Mouse (Mus musculus) midbrain, embryonic 14.5 days (tissue): ENCODE measurements around the gene Map3k20. TPM values are rescaled to one million over a fixed set of nuclear protein-coding genes. Genes with fewer than 3 reads are reported as not detected.

Source experiments
- ATAC-seq: fragments of 200-750 bp; cut with Nextera tagmentation; 2 replicates; pipeline ENCODE4 v1.8.0; 2017; ENCODE audit warnings: moderate number of reproducible peaks, moderate library complexity; ENCODE audit not compliant: low FRiP score, low TSS enrichment
- DNase-seq: peaks from one replicate; pipeline ENCODE4 v3.0.0-alpha.2; 2015
- H3K27ac ChIP-seq: fragments of 300-500 bp; sonication (generic); replicated peaks from 2 replicates; pipeline ENCODE4 v1.5.1; 2014; ENCODE audit warnings: mild to moderate bottlenecking, low read depth, low read length, moderate library complexity
- H3K27me3 ChIP-seq: fragments of 300-500 bp; sonication (generic); 2 replicates; pipeline ENCODE4 v1.6.1; 2014; ENCODE audit warnings: low read length, control low read depth, mixed read lengths; ENCODE audit not compliant: control insufficient read depth, insufficient read depth
- H3K36me3 ChIP-seq: fragments of 300-500 bp; sonication (generic); 2 replicates; pipeline ENCODE4 v1.6.1; 2014; ENCODE audit warnings: low read length, control low read depth; ENCODE audit not compliant: control insufficient read depth, insufficient read depth
- H3K4me1 ChIP-seq: fragments of 300-500 bp; sonication (generic); 2 replicates; pipeline ENCODE4 v1.6.1; 2014; ENCODE audit warnings: mild to moderate bottlenecking, antibody characterized with exemption, low read length, control low read depth; ENCODE audit not compliant: control insufficient read depth, insufficient read depth
- H3K4me2 ChIP-seq: fragments of 300-500 bp; sonication (generic); 2 replicates; pipeline ENCODE4 v1.6.1; 2014; ENCODE audit warnings: mild to moderate bottlenecking, low read length, moderate library complexity
- H3K4me3 ChIP-seq: fragments of 300-500 bp; sonication (generic); replicated peaks from 2 replicates; pipeline ENCODE4 v1.5.1; 2014; ENCODE audit warnings: low read depth, low read length
- H3K9ac ChIP-seq: fragments of 300-500 bp; sonication (generic); replicated peaks from 2 replicates; pipeline ENCODE4 v1.6.1; 2014; ENCODE audit warnings: mild to moderate bottlenecking, low read length, moderate library complexity
- H3K9me3 ChIP-seq: fragments of 300-500 bp; sonication (generic); 2 replicates; pipeline ENCODE4 v1.6.1; 2016; ENCODE audit warnings: low read length, control low read depth, mixed read lengths; ENCODE audit not compliant: control insufficient read depth
- WGBS: fragments of 180-500 bp; shearing (Covaris S2); extraction: QIAGEN DNeasy Blood & Tissue Kit; methylation state at CpG from one replicate; pipeline ENCODE4 v1.1.7; 2014; 5-methylcytosine and 5-hydroxymethylcytosine counted together
- polyA plus RNA-seq: library from polyadenylated mRNA; unstranded; fragments of >200 nt; fragmentation: Nextera tagmentation; extraction: Ambion mirVana; gene quantifications from 2 replicates; pipeline ENCODE4 v1.2.1, GENCODE M21; 2014

The Map3k20 gene
- polyA plus RNA-seq, 1 experiment from 2014 or later, result 6.6 TPM

DNA sequence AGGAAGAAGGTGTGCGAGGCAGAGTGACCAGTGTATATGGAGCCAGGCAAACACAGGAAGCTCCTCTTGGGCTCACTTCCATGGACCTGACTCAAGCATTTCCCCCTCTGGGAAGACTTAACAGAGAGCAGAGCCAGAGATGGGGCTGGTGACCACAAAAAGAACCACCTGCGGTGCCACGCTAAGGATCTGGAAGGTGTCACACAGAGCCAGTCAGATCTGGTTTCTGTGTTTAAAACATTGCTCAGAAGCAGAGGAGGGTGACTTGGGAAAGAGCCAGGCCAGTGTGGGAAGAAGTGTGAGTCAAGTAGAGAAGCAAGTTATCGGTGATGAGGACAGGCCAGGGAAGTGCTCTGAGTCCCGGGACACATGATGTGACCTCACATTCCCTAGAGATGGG is 135.1 kb downstream of the Map3k20 start:
- no peaks in the 10 kb centered on the region for H3K27me3 ChIP-seq
- no peak overlapping the region for H3K9ac ChIP-seq
- no peak for ATAC-seq
- H3K4me2 ChIP-seq, result no peak overlapping the region
- no peak overlapping the region for H3K27ac ChIP-seq
- no peaks in the 10 kb centered on the region for H3K9me3 ChIP-seq
- 89% methylated on average over 5 of the region's 5 CpGs for WGBS
- no peak for DNase-seq
- H3K4me1 ChIP-seq, result peaks cover 16% of the 10 kb centered on the region
- no peak overlapping the region for H3K4me3 ChIP-seq
- no peaks in the 10 kb centered on the region for H3K36me3 ChIP-seq

- no peaks in the 10 kb centered on the region for H3K9me3 ChIP-seq
- DNase-seq (no peak), ATAC-seq (no peak)
- no peak overlapping the region for H3K4me3 ChIP-seq
- H3K36me3 ChIP-seq, result no peaks in the 10 kb centered on the region
- no peak overlapping the region for H3K27ac ChIP-seq
- no peak overlapping the region for H3K4me2 ChIP-seq
- H3K4me1 ChIP-seq, result peaks cover 39% of the 10 kb centered on the region
- H3K27me3 ChIP-seq, result no peaks in the 10 kb centered on the region
- no peak overlapping the region for H3K9ac ChIP-seq
- 89% methylated on average over 7 of the region's 7 CpGs for WGBS
These were observed 139.2 kb downstream of the Map3k20 start for GRCm38 (mm10) chr2:72424656-72425055.

DNA sequence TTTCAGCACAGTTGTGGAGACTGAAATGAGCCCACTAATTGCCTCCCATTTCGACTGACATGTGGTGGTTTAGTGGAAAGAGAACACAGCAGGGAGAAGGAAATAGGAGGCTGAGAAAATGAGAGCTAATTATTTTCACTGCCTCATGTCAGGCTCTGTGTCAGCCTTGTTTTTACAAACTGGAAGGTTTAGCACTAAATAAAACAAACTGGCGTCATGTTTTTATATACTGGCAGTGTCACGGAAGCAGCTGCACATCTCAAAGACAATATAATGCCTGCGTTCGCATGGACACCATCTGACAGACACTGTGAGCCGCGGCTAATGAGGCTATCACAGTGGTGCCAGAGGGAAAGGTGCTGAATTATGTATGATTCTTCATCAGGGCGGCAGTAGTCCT is 141.3 kb downstream of the Map3k20 start:
- DNase-seq, result peak; percentile 87
- no peaks in the 10 kb centered on the region for H3K36me3 ChIP-seq
- peak overlapping the region; percentile 12; the same call in 1 of the 2 replicates for H3K4me3 ChIP-seq
- no peaks in the 10 kb centered on the region for H3K9me3 ChIP-seq
- peak; percentile 93 for ATAC-seq
- 5% methylated on average over 8 of the region's 8 CpGs for WGBS
- H3K27me3 ChIP-seq, result no peaks in the 10 kb centered on the region
- H3K4me1 ChIP-seq, result peaks cover 39% of the 10 kb centered on the region
- peak overlapping the region; percentile 80 for H3K27ac ChIP-seq
- H3K9ac ChIP-seq, result peak overlapping the region; percentile 34
- peak overlapping the region; percentile 49 for H3K4me2 ChIP-seq

DNA sequence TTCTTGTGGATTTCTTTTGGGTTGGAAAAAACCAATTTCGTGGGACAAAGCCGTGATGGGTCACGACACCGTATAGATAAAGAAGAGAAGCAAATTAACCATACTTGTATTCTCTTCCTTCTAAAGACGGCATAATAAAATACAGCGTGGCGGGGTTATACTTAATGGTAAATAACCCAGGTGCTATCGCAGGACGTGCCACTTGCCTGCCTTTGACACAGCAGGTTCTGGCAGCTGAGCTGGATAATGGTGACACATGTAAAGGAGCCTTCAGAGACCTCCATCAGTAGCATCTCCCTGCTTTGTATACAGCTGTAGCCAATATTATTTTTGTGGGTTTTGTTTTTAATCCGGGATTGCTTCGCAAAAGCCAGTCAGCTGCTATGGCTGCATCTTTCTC is 141.9 kb downstream of the Map3k20 start:
- WGBS, result 18% methylated on average over 11 of the region's 11 CpGs
- Histone ChIP-seq H3K4me2 (peak overlapping the region; percentile 49), H3K9ac (peak overlapping the region; percentile 34), H3K36me3 (no peaks in the 10 kb centered on the region), H3K9me3 (no peaks in the 10 kb centered on the region), H3K4me1 (peaks cover 39% of the 10 kb centered on the region), H3K27ac (peak overlapping the region; percentile 80), H3K4me3 (peak overlapping the region; percentile 12), H3K27me3 (no peaks in the 10 kb centered on the region)
- peak; percentile 73 for DNase-seq
- ATAC-seq, result peak; percentile 62; the same call in 1 of the 2 replicates

GRCm38 (mm10) chr2:72438941-72439533 is 153.6 kb downstream of the Map3k20 start:
- DNase-seq, result no peak
- no peak overlapping the region for H3K4me3 ChIP-seq
- no peak for ATAC-seq
- H3K9ac ChIP-seq, result no peak overlapping the region
- WGBS, result 74% methylated on average over 8 of the region's 8 CpGs
- H3K4me2 ChIP-seq, result no peak overlapping the region
- H3K27ac ChIP-seq, result no peak overlapping the region
- no peaks in the 10 kb centered on the region for H3K36me3 ChIP-seq
- H3K27me3 ChIP-seq, result no peaks in the 10 kb centered on the region
- no peaks in the 10 kb centered on the region for H3K4me1 ChIP-seq
- H3K9me3 ChIP-seq, result no peaks in the 10 kb centered on the region

GRCm38 (mm10) chr2:72441010-72441409 is 155.6 kb downstream of the Map3k20 start:
- Histone ChIP-seq H3K4me1 (no peaks in the 10 kb centered on the region), H3K4me3 (no peak overlapping the region), H3K9me3 (no peaks in the 10 kb centered on the region), H3K36me3 (no peaks in the 10 kb centered on the region), H3K4me2 (no peak overlapping the region), H3K27me3 (no peaks in the 10 kb centered on the region), H3K27ac (0 out of 2 replicates have a peak overlapping the region, but pooled peaks have one; percentile 1), H3K9ac (no peak overlapping the region)
- 51% methylated on average over 9 of the region's 9 CpGs for WGBS
- DNase-seq (peak; percentile 79), ATAC-seq (peak; percentile 34; the same call in 1 of the 2 replicates)

DNA sequence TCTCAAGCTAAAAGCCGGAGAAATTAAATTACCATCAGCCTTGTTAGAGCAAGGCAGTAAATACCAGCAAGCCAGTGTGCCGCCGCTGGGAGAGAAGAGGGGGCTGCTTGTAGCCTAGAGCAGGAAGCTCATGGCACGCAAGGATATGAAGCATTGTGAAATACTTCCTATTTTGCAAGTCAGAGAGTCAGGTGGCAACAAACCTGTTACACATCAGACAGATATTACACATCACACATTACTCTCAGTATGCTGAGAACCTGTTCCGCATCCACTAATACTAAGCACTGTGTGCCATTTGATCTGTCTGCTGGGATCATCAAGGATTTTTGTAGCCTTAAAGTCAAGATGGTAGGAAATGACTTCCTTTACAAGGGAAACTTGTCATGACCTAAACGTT is 157.4 kb downstream of the Map3k20 start:
- no peak overlapping the region for H3K4me2 ChIP-seq
- no peak for DNase-seq
- no peaks in the 10 kb centered on the region for H3K27me3 ChIP-seq
- no peaks in the 10 kb centered on the region for H3K36me3 ChIP-seq
- WGBS, result 97% methylated on average over 6 of the region's 6 CpGs
- H3K9me3 ChIP-seq, result no peaks in the 10 kb centered on the region
- no peak overlapping the region for H3K9ac ChIP-seq
- ATAC-seq, result no peak
- H3K4me1 ChIP-seq, result no peaks in the 10 kb centered on the region
- no peak overlapping the region for H3K4me3 ChIP-seq
- H3K27ac ChIP-seq, result no peak overlapping the region

DNA sequence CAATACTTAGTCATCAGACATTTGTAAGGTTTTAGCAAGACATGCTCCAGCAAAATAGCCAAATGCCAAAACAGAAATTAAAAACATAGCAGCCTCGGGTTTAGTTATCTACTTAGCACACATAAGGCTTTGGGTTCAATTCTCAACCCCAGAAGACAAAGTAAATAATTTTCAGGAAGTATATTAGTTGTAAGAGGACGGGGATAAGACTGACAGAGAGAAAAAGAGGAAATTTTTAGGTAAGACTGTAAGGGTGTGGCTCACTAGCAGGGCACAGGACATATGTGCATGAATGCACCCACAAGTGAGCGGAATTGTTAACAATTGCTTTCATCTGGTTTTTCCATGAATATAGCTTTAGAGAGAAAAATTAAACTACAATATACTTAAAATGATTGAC is 158.5 kb downstream of the Map3k20 start:
- no peak for DNase-seq
- WGBS, result 90% methylated on average over 3 of the region's 3 CpGs
- ATAC-seq, result no peak
- Histone ChIP-seq H3K36me3 (no peaks in the 10 kb centered on the region), H3K4me1 (no peaks in the 10 kb centered on the region), H3K9ac (no peak overlapping the region), H3K4me2 (no peak overlapping the region), H3K27ac (no peak overlapping the region), H3K9me3 (no peaks in the 10 kb centered on the region), H3K27me3 (no peaks in the 10 kb centered on the region), H3K4me3 (no peak overlapping the region)

DNA sequence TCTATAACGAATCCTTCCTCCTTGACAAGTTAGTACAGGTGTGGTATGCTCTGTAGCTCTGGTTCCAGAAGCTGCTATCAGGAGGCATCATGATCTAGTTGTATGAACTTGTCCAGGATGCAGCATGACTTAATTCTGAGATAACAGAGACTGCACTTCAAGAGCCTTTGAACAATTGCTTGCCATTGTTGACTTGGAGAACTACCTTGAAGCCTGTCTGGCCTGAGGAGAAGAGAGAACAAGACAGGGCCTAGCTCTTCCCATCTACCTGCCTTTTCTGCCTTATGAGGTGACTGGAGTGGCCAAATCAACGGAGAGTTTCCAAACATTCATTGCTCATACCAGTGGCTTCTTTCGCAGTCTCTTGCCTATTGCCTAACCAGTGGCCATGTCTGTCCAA is 160.7 kb downstream of the Map3k20 start:
- Histone ChIP-seq H3K9me3 (no peaks in the 10 kb centered on the region), H3K9ac (no peak overlapping the region), H3K27ac (no peak overlapping the region), H3K36me3 (no peaks in the 10 kb centered on the region), H3K27me3 (no peaks in the 10 kb centered on the region), H3K4me1 (no peaks in the 10 kb centered on the region), H3K4me3 (no peak overlapping the region), H3K4me2 (no peak overlapping the region)
- DNase-seq (no peak), ATAC-seq (no peak)
- WGBS, result 89% methylated on average over 3 of the region's 3 CpGs
